Mouse (Mus musculus) kidney, adult 18-20 months (tissue): ENCODE results near the gene Sinhcaf.
"Not testable (repeated sequence)": the region's sequence is repeated elsewhere in the genome, so short reads cannot be mapped to it uniquely, and the experiment has no call there.

Experiments
- DNase-seq: peaks from one replicate; pipeline ENCODE4 v3.0.0; 2021

Sinhcaf gene

GRCm38 (mm10) chr6:148946409-148946742 lies at the start of gene Sinhcaf:
Gene Sinhcaf, minus strand, starts transcription at chr6:148946467.
- peak; percentile 99 for DNase-seq

- no peak for DNase-seq
Measured at GRCm38 (mm10) chr6:148994327-148994999, 48.2 kb upstream of the Sinhcaf start.

GRCm38 (mm10) chr6:148993117-148994077 lies 47.1 kb upstream of the Sinhcaf start:
- no peak for DNase-seq

GRCm38 (mm10) chr6:148992373-148993116 lies 46.3 kb upstream of the Sinhcaf start:
- DNase-seq = no peak

- no peak for DNase-seq
Measured at GRCm38 (mm10) chr6:148991660-148992372, 45.5 kb upstream of the Sinhcaf start.

GRCm38 (mm10) chr6:148989792-148990491 lies 43.7 kb upstream of the Sinhcaf start:
- DNase-seq = not testable (repeated sequence)

- DNase-seq = no peak
Measured at GRCm38 (mm10) chr6:148986003-148986402, 39.7 kb upstream of the Sinhcaf start.

- DNase-seq = no peak
Measured at GRCm38 (mm10) chr6:148980495-148980894, 34.2 kb upstream of the Sinhcaf start.

- no peak for DNase-seq
Measured at GRCm38 (mm10) chr6:148975096-148975495, 28.8 kb upstream of the Sinhcaf start.

- no peak for DNase-seq
Measured at GRCm38 (mm10) chr6:148972891-148973290, 26.6 kb upstream of the Sinhcaf start.

GRCm38 (mm10) chr6:148972059-148972848 lies 26.0 kb upstream of the Sinhcaf start:
- DNase-seq = peak; percentile 3

GRCm38 (mm10) chr6:148971385-148971940 lies 25.2 kb upstream of the Sinhcaf start:
- DNase-seq = no peak

- DNase-seq = no peak
Measured at GRCm38 (mm10) chr6:148961285-148961684, 15.0 kb upstream of the Sinhcaf start.

- no peak for DNase-seq
Measured at GRCm38 (mm10) chr6:148959540-148960238, 13.4 kb upstream of the Sinhcaf start.

GRCm38 (mm10) chr6:148958712-148959111 lies 12.4 kb upstream of the Sinhcaf start:
- DNase-seq = no peak

- DNase-seq = no peak
Measured at GRCm38 (mm10) chr6:148957046-148957445, 10.8 kb upstream of the Sinhcaf start.

- DNase-seq = no peak
Measured at GRCm38 (mm10) chr6:148955641-148956420, 9.6 kb upstream of the Sinhcaf start.

GRCm38 (mm10) chr6:148946881-148947405 lies 676 bp upstream of the Sinhcaf start:
- DNase-seq = no peak
